ENCODE assay signal across 8 mouse cellular contexts in the genomic region with DNA sequence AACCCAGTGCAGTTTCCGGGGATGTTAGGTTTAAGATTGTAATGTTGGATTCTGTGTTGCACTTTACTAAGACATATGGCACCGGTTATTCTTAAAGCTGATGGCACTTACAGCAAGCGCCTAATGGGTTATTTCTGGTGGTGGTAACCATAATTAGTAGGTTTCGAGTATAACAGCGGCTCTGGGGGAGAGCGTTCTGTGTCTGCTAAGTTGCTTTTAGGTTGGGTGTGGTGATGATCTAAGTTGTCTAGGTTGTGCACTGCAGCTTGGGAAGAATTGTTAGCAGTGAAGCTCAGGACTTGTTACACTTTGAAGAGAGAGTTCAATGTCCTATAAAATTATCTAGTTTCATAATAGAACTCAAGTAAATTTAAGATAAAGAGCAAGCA. TPM values are rescaled to one million over a fixed set of nuclear protein-coding genes. Genes with fewer than 3 reads are reported as not detected.
A peak's percentile ranks its signal among the peaks of the same experiment; 100 is the strongest.
DNase-seq lines count a peak whose midpoint lies in the region; ATAC-seq lines count a peak whose summit lies in the region.

No protein-coding gene starts in this region.

- ATAC-seq in heart, embryonic 12.5 days (ENCODE audit: insufficient number of reproducible peaks, low FRiP score) = no peak
- no peak for ATAC-seq in heart, embryonic 16.5 days (replicated peaks; ENCODE audit: extremely low read depth, insufficient read depth, low FRiP score)
- no peak for ATAC-seq in midbrain, embryonic 11.5 days (ENCODE audit: low FRiP score)

- no peaks in the 10 kb centered on the region for H3K9me3 ChIP-seq in heart, embryonic 12.5 days (replicated peaks)
- no peaks in the 10 kb centered on the region for H3K9me3 ChIP-seq in heart, embryonic 16.5 days (replicated peaks; ENCODE audit: control insufficient read depth, low read length)
- H3K9me3 ChIP-seq in midbrain, embryonic 11.5 days (ENCODE audit: control insufficient read depth, low read length) = no peaks in the 10 kb centered on the region

- WGBS in heart, embryonic 12.5 days = under 1% methylated on average over 6 of the region's 6 CpGs
- 1% methylated on average over 6 of the region's 6 CpGs for WGBS in heart, embryonic 16.5 days
- WGBS in midbrain, embryonic 11.5 days = 1% methylated on average over 6 of the region's 6 CpGs

- H3K4me3 ChIP-seq in heart, embryonic 12.5 days = peak overlapping the region; percentile 73
- peak overlapping the region; percentile 93 for H3K4me3 ChIP-seq in heart, embryonic 16.5 days (ENCODE audit: low read length)
- H3K4me3 ChIP-seq in midbrain, embryonic 11.5 days (ENCODE audit: low read depth, low read length) = peak overlapping the region; percentile 97

- peak overlapping the region; percentile 88 for H3K4me2 ChIP-seq in heart, embryonic 12.5 days
- H3K4me2 ChIP-seq in heart, embryonic 16.5 days (ENCODE audit: low read depth, low read length) = peak overlapping the region; percentile 67
- H3K4me2 ChIP-seq in midbrain, embryonic 11.5 days = peak overlapping the region; percentile 69

- H3K36me3 ChIP-seq in heart, embryonic 12.5 days = no peaks in the 10 kb centered on the region
- H3K36me3 ChIP-seq in heart, embryonic 16.5 days (ENCODE audit: control insufficient read depth, insufficient read depth) = no peaks in the 10 kb centered on the region
- no peaks in the 10 kb centered on the region for H3K36me3 ChIP-seq in midbrain, embryonic 11.5 days (ENCODE audit: control insufficient read depth, insufficient read depth, low read length)

- DNase-seq in heart, postnatal 4 days = no peak
- DNase-seq in MN1 (ENCODE audit: low spot score) = peak; percentile 58
- no peak for DNase-seq in midbrain, embryonic 11.5 days (ENCODE audit: low spot score, missing footprints)
- no peak for DNase-seq in adrenal gland, adult 2 months
- DNase-seq in B cell, adult 2 months = no peak
- DNase-seq in frontal cortex, postnatal 25 days (ENCODE audit: low spot score in 2 of 2) = no peak

- H3K9ac ChIP-seq in heart, embryonic 12.5 days = peak overlapping the region; percentile 94
- peak overlapping the region; percentile 97 for H3K9ac ChIP-seq in heart, embryonic 16.5 days (ENCODE audit: low read length)
- H3K9ac ChIP-seq in midbrain, embryonic 11.5 days (ENCODE audit: low read length) = peak overlapping the region; percentile 99

- peaks cover 19% of the 10 kb centered on the region for H3K4me1 ChIP-seq in heart, embryonic 12.5 days (replicated peaks)
- H3K4me1 ChIP-seq in heart, embryonic 16.5 days (ENCODE audit: control insufficient read depth, insufficient read depth, low read length) = peaks cover 20% of the 10 kb centered on the region
- peaks cover 19% of the 10 kb centered on the region for H3K4me1 ChIP-seq in midbrain, embryonic 11.5 days (ENCODE audit: control insufficient read depth, insufficient read depth, low read length)

- no peaks in the 10 kb centered on the region for H3K27me3 ChIP-seq in heart, embryonic 12.5 days (replicated peaks)
- no peaks in the 10 kb centered on the region for H3K27me3 ChIP-seq in heart, embryonic 16.5 days (ENCODE audit: control insufficient read depth, insufficient read depth, low read length)
- H3K27me3 ChIP-seq in midbrain, embryonic 11.5 days (ENCODE audit: control insufficient read depth, insufficient read depth, low read length) = no peaks in the 10 kb centered on the region

- peak overlapping the region; percentile 91 for H3K27ac ChIP-seq in heart, embryonic 12.5 days (ENCODE audit: poor library complexity, severe bottlenecking)
- peak overlapping the region; percentile 94 for H3K27ac ChIP-seq in heart, embryonic 16.5 days (ENCODE audit: low read length)
- no peak overlapping the region for H3K27ac ChIP-seq in midbrain, embryonic 11.5 days (ENCODE audit: low read depth, low read length)

RNA-seq across cellular contexts. Expression of gene Sec63, which starts 1.4 kb away (rescaled TPM):
- 19.5 and 21.0 TPM in 2 replicates for polyA plus RNA-seq in heart, embryonic 12.5 days (2016; fragmentation: Nextera tagmentation; extraction: Ambion mirVana)
- 10 to 100 TPM; 34.4 to 35.9 TPM for total RNA-seq in heart, postnatal 4 days (2021)
- polyA plus RNA-seq in heart, embryonic 16.5 days (2015; fragmentation: Nextera tagmentation; extraction: Ambion mirVana) = 14.6 and 15.7 TPM in 2 replicates
- 28.9 and 29.1 TPM in 2 replicates for polyA plus RNA-seq in midbrain, embryonic 11.5 days (2014; fragmentation: Nextera tagmentation; extraction: Ambion mirVana)
- 10 to 100 TPM; 65.6 to 81.1 TPM for total RNA-seq in adrenal gland, adult 2 months (2021)
- polyA plus RNA-seq in adrenal gland, adult 2 months (2012; rRNA removed) = 7.0 and 7.1 TPM in 2 replicates
